Mouse (Mus musculus): ENCODE measurements around the gene Med12l. TPM values are rescaled to one million over a fixed set of nuclear protein-coding genes. Genes with fewer than 3 reads are reported as not detected.

The Med12l gene
- polyA plus RNA-seq, 1 experiment from 2014 or later: 0.82 TPM

- Histone ChIP-seq H3K27ac (no peak overlapping the region), H3K4me2 (ENCODE audit: low read length) (no peak overlapping the region), H3K27me3 (ENCODE audit: insufficient read depth, low read length) (no peaks in the 10 kb centered on the region), H3K4me1 (replicated peaks; ENCODE audit: insufficient read depth, low read length) (no peaks in the 10 kb centered on the region), H3K4me3 (replicated peaks; ENCODE audit: low read depth, low read length) (no peak overlapping the region), H3K9me3 (replicated peaks; ENCODE audit: low read length) (no peaks in the 10 kb centered on the region), H3K36me3 (ENCODE audit: insufficient read depth, low read length) (no peaks in the 10 kb centered on the region), H3K9ac (ENCODE audit: low read depth, low read length) (no peak overlapping the region)
- DNase-seq (ENCODE audit: low spot score) (no peak), ATAC-seq (replicated peaks; ENCODE audit: low FRiP score, low read depth) (no peak)
- no peak for TF ChIP-seq CTCF (IDR thresholded peaks at IDR 0.05; ENCODE audit: low read depth)
- WGBS: 63% methylated on average over 8 of the region's 8 CpGs
Measured at GRCm38 (mm10) chr3:59203802-59204520, 198.3 kb downstream of the Med12l start.

GRCm38 (mm10) chr3:59204719-59205503, 199.3 kb downstream of the Med12l start:
- Histone ChIP-seq H3K4me3 (replicated peaks; ENCODE audit: low read depth, low read length) (no peak overlapping the region), H3K4me2 (ENCODE audit: low read length) (no peak overlapping the region), H3K27me3 (ENCODE audit: insufficient read depth, low read length) (no peaks in the 10 kb centered on the region), H3K4me1 (replicated peaks; ENCODE audit: insufficient read depth, low read length) (no peaks in the 10 kb centered on the region), H3K9me3 (replicated peaks; ENCODE audit: low read length) (no peaks in the 10 kb centered on the region), H3K36me3 (ENCODE audit: insufficient read depth, low read length) (no peaks in the 10 kb centered on the region), H3K27ac (no peak overlapping the region), H3K9ac (ENCODE audit: low read depth, low read length) (no peak overlapping the region)
- DNase-seq (ENCODE audit: low spot score) (no peak), ATAC-seq (replicated peaks; ENCODE audit: low FRiP score, low read depth) (no peak)
- no peak for TF ChIP-seq CTCF (IDR thresholded peaks at IDR 0.05; ENCODE audit: low read depth)
- 70% methylated on average over 11 of the region's 11 CpGs for WGBS

- no peak overlapping the region for H3K4me2 ChIP-seq (ENCODE audit: low read length)
- no peaks in the 10 kb centered on the region for H3K27me3 ChIP-seq (ENCODE audit: insufficient read depth, low read length)
- H3K9ac ChIP-seq (ENCODE audit: low read depth, low read length): no peak overlapping the region
- no peaks in the 10 kb centered on the region for H3K36me3 ChIP-seq (ENCODE audit: insufficient read depth, low read length)
- H3K9me3 ChIP-seq (replicated peaks; ENCODE audit: low read length): no peaks in the 10 kb centered on the region
- ATAC-seq (replicated peaks; ENCODE audit: low FRiP score, low read depth): no peak
- TF ChIP-seq CTCF (IDR thresholded peaks at IDR 0.05; ENCODE audit: low read depth): no peak
- no peak for DNase-seq (ENCODE audit: low spot score)
- no peak overlapping the region for H3K4me3 ChIP-seq (replicated peaks; ENCODE audit: low read depth, low read length)
- 71% methylated on average over 4 of the region's 4 CpGs for WGBS
- H3K4me1 ChIP-seq (replicated peaks; ENCODE audit: insufficient read depth, low read length): no peaks in the 10 kb centered on the region
- no peak overlapping the region for H3K27ac ChIP-seq
Measured at GRCm38 (mm10) chr3:59205941-59206340, 200.3 kb downstream of the Med12l start.

GRCm38 (mm10) chr3:59208650-59209548, 203.3 kb downstream of the Med12l start:
- peak; percentile 54 for ATAC-seq (replicated peaks; ENCODE audit: low FRiP score, low read depth)
- H3K36me3 ChIP-seq (ENCODE audit: insufficient read depth, low read length): no peaks in the 10 kb centered on the region
- no peaks in the 10 kb centered on the region for H3K4me1 ChIP-seq (replicated peaks; ENCODE audit: insufficient read depth, low read length)
- WGBS: 55% methylated on average over 4 of the region's 4 CpGs
- H3K4me2 ChIP-seq (ENCODE audit: low read length): no peak overlapping the region
- H3K27me3 ChIP-seq (ENCODE audit: insufficient read depth, low read length): no peaks in the 10 kb centered on the region
- no peak overlapping the region for H3K27ac ChIP-seq
- DNase-seq (ENCODE audit: low spot score): peak; percentile 83
- H3K4me3 ChIP-seq (replicated peaks; ENCODE audit: low read depth, low read length): no peak overlapping the region
- peak; percentile 91 for TF ChIP-seq CTCF (IDR thresholded peaks at IDR 0.05; ENCODE audit: low read depth)
- H3K9me3 ChIP-seq (replicated peaks; ENCODE audit: low read length): no peaks in the 10 kb centered on the region
- H3K9ac ChIP-seq (ENCODE audit: low read depth, low read length): no peak overlapping the region

- H3K27me3 ChIP-seq (ENCODE audit: insufficient read depth, low read length): no peaks in the 10 kb centered on the region
- no peak for ATAC-seq (replicated peaks; ENCODE audit: low FRiP score, low read depth)
Measured at GRCm38 (mm10) chr3:59210089-59210488, 204.5 kb downstream of the Med12l start.

GRCm38 (mm10) chr3:59210727-59211126, 205.1 kb downstream of the Med12l start, which contains the start of gene P2ry13:
TSS of gene P2ry13 (minus strand) at chr3:59210882.
- H3K36me3 ChIP-seq (ENCODE audit: insufficient read depth, low read length): no peaks in the 10 kb centered on the region
- H3K4me2 ChIP-seq (ENCODE audit: low read length): no peak within 1 kb of the TSS
- no peak within 1 kb of the TSS for H3K27ac ChIP-seq
- no peak within 1 kb of the TSS for H3K9ac ChIP-seq (ENCODE audit: low read depth, low read length)
- H3K9me3 ChIP-seq (replicated peaks; ENCODE audit: low read length): no peaks in the 10 kb centered on the region
- 91% methylated on average over 6 of the region's 6 CpGs for WGBS
- DNase-seq (ENCODE audit: low spot score) (no peak), ATAC-seq (replicated peaks; ENCODE audit: low FRiP score, low read depth) (no peak)
- no peak within 1 kb of the TSS for H3K4me3 ChIP-seq (replicated peaks; ENCODE audit: low read depth, low read length)
- H3K27me3 ChIP-seq (ENCODE audit: insufficient read depth, low read length): no peaks in the 10 kb centered on the region
- TF ChIP-seq CTCF (IDR thresholded peaks at IDR 0.05; ENCODE audit: low read depth): no peak
- no peaks in the 10 kb centered on the region for H3K4me1 ChIP-seq (replicated peaks; ENCODE audit: insufficient read depth, low read length)

More at GRCm38 (mm10) chr3:59210089-59210488, 204.5 kb downstream of the Med12l start:
- TF ChIP-seq CTCF (IDR thresholded peaks at IDR 0.05; ENCODE audit: low read depth): no peak
- H3K4me2 ChIP-seq (ENCODE audit: low read length): no peak overlapping the region
- no peaks in the 10 kb centered on the region for H3K9me3 ChIP-seq (replicated peaks; ENCODE audit: low read length)
- H3K36me3 ChIP-seq (ENCODE audit: insufficient read depth, low read length): no peaks in the 10 kb centered on the region
- H3K9ac ChIP-seq (ENCODE audit: low read depth, low read length): no peak overlapping the region
- no peak overlapping the region for H3K27ac ChIP-seq
- DNase-seq (ENCODE audit: low spot score): no peak
- no peak overlapping the region for H3K4me3 ChIP-seq (replicated peaks; ENCODE audit: low read depth, low read length)
- 74% methylated on average over 8 of the region's 8 CpGs for WGBS
- no peaks in the 10 kb centered on the region for H3K4me1 ChIP-seq (replicated peaks; ENCODE audit: insufficient read depth, low read length)
